Mouse (Mus musculus): Measurements from ENCODE around the gene Scamp4.
A peak's percentile ranks its signal among the peaks of the same experiment; 100 is the strongest.
"Not testable (repeated sequence)": the region's sequence is repeated elsewhere in the genome, so short reads cannot be mapped to it uniquely, and the experiment has no call there.

The Scamp4 gene

GRCm38 (mm10) chr10:80578131-80578750 is 24.4 kb upstream of the Scamp4 start:
- peak; percentile 86 for DNase-seq (ENCODE audit: low spot score)

- peak; percentile 70 for DNase-seq (ENCODE audit: low spot score)
These were observed 23.8 kb upstream of the Scamp4 start for GRCm38 (mm10) chr10:80578911-80579310.

- DNase-seq (ENCODE audit: low spot score), result no peak
These were observed 19.6 kb upstream of the Scamp4 start for GRCm38 (mm10) chr10:80583047-80583446.

GRCm38 (mm10) chr10:80584045-80584488 is 18.6 kb upstream of the Scamp4 start:
- peak; percentile 33 for DNase-seq (ENCODE audit: low spot score)

- peak; percentile 20 for DNase-seq (ENCODE audit: low spot score)
These were observed 17.8 kb upstream of the Scamp4 start for GRCm38 (mm10) chr10:80584642-80585552.

- no peak for DNase-seq (ENCODE audit: low spot score)
These were observed 17.1 kb upstream of the Scamp4 start for GRCm38 (mm10) chr10:80585581-80585980.

GRCm38 (mm10) chr10:80586407-80587304 is 16.0 kb upstream of the Scamp4 start:
- DNase-seq (ENCODE audit: low spot score), result peak; percentile 21

- peak; percentile 39 for DNase-seq (ENCODE audit: low spot score)
These were observed 15.4 kb upstream of the Scamp4 start for GRCm38 (mm10) chr10:80587305-80587657.

- DNase-seq (ENCODE audit: low spot score), result no peak
These were observed 13.4 kb upstream of the Scamp4 start for GRCm38 (mm10) chr10:80589127-80589878.

GRCm38 (mm10) chr10:80589879-80590854 is 12.5 kb upstream of the Scamp4 start, which contains the start of gene Abhd17a:
Gene Abhd17a (minus strand): TSS chr10:80590341.
- peak; percentile 96 for DNase-seq (ENCODE audit: low spot score)

- no peak for DNase-seq (ENCODE audit: low spot score)
These were observed 6.4 kb upstream of the Scamp4 start for GRCm38 (mm10) chr10:80596318-80596717.

- DNase-seq (ENCODE audit: low spot score), result no peak
These were observed 692 bp downstream of the Scamp4 start for GRCm38 (mm10) chr10:80603364-80603763.

- no peak for DNase-seq (ENCODE audit: low spot score)
These were observed 1.4 kb downstream of the Scamp4 start for GRCm38 (mm10) chr10:80604001-80604509.

- DNase-seq (ENCODE audit: low spot score), result no peak
These were observed 2.3 kb downstream of the Scamp4 start for GRCm38 (mm10) chr10:80604988-80605387.

- DNase-seq (ENCODE audit: low spot score), result not testable (repeated sequence)
These were observed 3.0 kb downstream of the Scamp4 start, which contains the start of gene Gm49322 for GRCm38 (mm10) chr10:80605721-80606120. Gene Gm49322 (plus strand): TSS chr10:80606021.

- DNase-seq (ENCODE audit: low spot score), result no peak
These were observed 3.6 kb downstream of the Scamp4 start for GRCm38 (mm10) chr10:80606306-80606705.

- DNase-seq (ENCODE audit: low spot score), result no peak
These were observed 4.2 kb downstream of the Scamp4 start for GRCm38 (mm10) chr10:80606737-80607350.

- no peak for DNase-seq (ENCODE audit: low spot score)
These were observed 5.8 kb downstream of the Scamp4 start for GRCm38 (mm10) chr10:80608435-80608834.

- no peak for DNase-seq (ENCODE audit: low spot score)
These were observed 6.7 kb downstream of the Scamp4 start for GRCm38 (mm10) chr10:80609269-80609924.

All from layer of hippocampus, adult 11-12 months (tissue).